Mouse (Mus musculus): ENCODE measurements at regions not wholly inside any gene's neighbourhood (a gene's known extent, or its start where the extent isn't known, plus 50 kb on each side); places are given as distances from the start of the nearest gene placed in this dataset.

DNA sequence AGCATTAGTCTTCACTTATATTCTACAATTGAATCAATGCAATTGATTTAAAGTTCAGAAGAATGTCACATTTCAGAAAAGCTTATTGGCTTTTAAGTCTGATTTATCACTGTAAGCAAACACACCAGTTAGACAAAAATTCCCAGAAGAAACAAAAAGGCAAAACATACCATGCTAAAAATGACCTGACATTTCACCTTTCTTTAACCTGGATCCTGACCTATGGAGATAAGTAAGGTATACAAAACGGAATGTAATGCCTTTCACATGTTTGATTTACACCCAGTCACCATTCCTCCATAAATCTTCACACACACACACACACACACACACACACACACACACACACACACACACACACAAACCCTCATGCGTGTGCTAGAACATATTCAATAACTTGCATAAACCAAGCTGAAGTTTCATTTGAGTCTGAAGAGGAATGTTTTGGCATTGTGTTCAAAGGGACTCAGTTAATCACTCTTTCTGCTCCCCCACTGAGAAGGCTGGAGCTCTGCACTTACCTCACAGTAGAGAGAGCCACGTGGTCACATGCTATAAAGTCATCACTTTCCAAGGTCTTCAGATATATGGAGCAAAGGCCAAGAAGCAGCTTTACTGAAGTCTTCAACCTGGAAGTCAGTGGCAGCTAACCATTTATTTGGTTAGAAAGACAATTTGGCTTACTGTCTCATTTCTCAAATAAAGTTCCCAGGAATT, 307.6 kb upstream of the Flrt2 start:
- TF ChIP-seq CTCF (IDR thresholded peaks at IDR 0.05; ENCODE audit: borderline replicate concordance, extremely low read depth, insufficient read depth, insufficient read length), result no peak
- TF ChIP-seq POLR2A (IDR thresholded peaks at IDR 0.05; ENCODE audit: borderline replicate concordance, extremely low read depth, insufficient read depth, insufficient read length, poor library complexity, severe bottlenecking), result no peak
